Mouse (Mus musculus): ENCODE measurements at regions not wholly inside any gene's neighbourhood (a gene's known extent, or its start where the extent isn't known, plus 50 kb on each side); places are given as distances from the start of the nearest gene placed in this dataset.

- Histone ChIP-seq H3K27me3 (ENCODE audit: control insufficient read depth) (no peaks in the 10 kb centered on the region), H3K36me3 (ENCODE audit: control insufficient read depth) (no peaks in the 10 kb centered on the region), H3K9me3 (ENCODE audit: control insufficient read depth, low read length) (no peaks in the 10 kb centered on the region), H3K4me3 (replicated peaks) (no peak overlapping the region), H3K4me1 (ENCODE audit: control insufficient read depth) (no peaks in the 10 kb centered on the region)
- TF ChIP-seq TAL1 (IDR thresholded peaks at IDR 0.05; ENCODE audit: low read length) (no peak), GATA1 (IDR thresholded peaks at IDR 0.05; ENCODE audit: low read length) (no peak)
These were observed 88.2 kb downstream of the Vcpkmt start for GRCm38 (mm10) chr12:69494648-69495047.

GRCm38 (mm10) chr12:69489686-69490085 lies 93.1 kb downstream of the Vcpkmt start:
- Histone ChIP-seq H3K4me1 (ENCODE audit: control insufficient read depth) (no peaks in the 10 kb centered on the region), H3K36me3 (ENCODE audit: control insufficient read depth) (no peaks in the 10 kb centered on the region), H3K27me3 (ENCODE audit: control insufficient read depth) (0 out of 2 replicates have a peak, but pooled peaks cover 2% of the 10 kb centered on the region), H3K4me3 (replicated peaks) (no peak overlapping the region), H3K9me3 (ENCODE audit: control insufficient read depth, low read length) (no peaks in the 10 kb centered on the region)
- TF ChIP-seq TAL1 (IDR thresholded peaks at IDR 0.05; ENCODE audit: low read length) (no peak), GATA1 (IDR thresholded peaks at IDR 0.05; ENCODE audit: low read length) (no peak)

GRCm38 (mm10) chr12:69486903-69487302 lies 95.9 kb downstream of the Vcpkmt start:
- TF ChIP-seq TAL1 (IDR thresholded peaks at IDR 0.05; ENCODE audit: low read length) (no peak), GATA1 (IDR thresholded peaks at IDR 0.05; ENCODE audit: low read length) (no peak)
- 0 out of 2 replicates have a peak, but pooled peaks cover 2% of the 10 kb centered on the region for H3K27me3 ChIP-seq (ENCODE audit: control insufficient read depth)

GRCm38 (mm10) chr12:69485652-69486651 lies 96.9 kb downstream of the Vcpkmt start:
- no peak for TF ChIP-seq TAL1 (IDR thresholded peaks at IDR 0.05; ENCODE audit: low read length)
- no peak for TF ChIP-seq GATA1 (IDR thresholded peaks at IDR 0.05; ENCODE audit: low read length)
- Histone ChIP-seq H3K4me3 (replicated peaks) (no peak overlapping the region), H3K4me1 (ENCODE audit: control insufficient read depth) (no peaks in the 10 kb centered on the region), H3K27me3 (ENCODE audit: control insufficient read depth) (0 out of 2 replicates have a peak, but pooled peaks cover 2% of the 10 kb centered on the region), H3K36me3 (ENCODE audit: control insufficient read depth) (no peaks in the 10 kb centered on the region), H3K9me3 (ENCODE audit: control insufficient read depth, low read length) (no peaks in the 10 kb centered on the region)

More at GRCm38 (mm10) chr12:69486903-69487302, 95.9 kb downstream of the Vcpkmt start:
- H3K9me3 ChIP-seq (ENCODE audit: control insufficient read depth, low read length): no peaks in the 10 kb centered on the region
- no peaks in the 10 kb centered on the region for H3K4me1 ChIP-seq (ENCODE audit: control insufficient read depth)
- no peaks in the 10 kb centered on the region for H3K36me3 ChIP-seq (ENCODE audit: control insufficient read depth)
- no peak overlapping the region for H3K4me3 ChIP-seq (replicated peaks)

GRCm38 (mm10) chr12:69481420-69481819 lies 101.4 kb downstream of the Vcpkmt start:
- no peaks in the 10 kb centered on the region for H3K4me1 ChIP-seq (ENCODE audit: control insufficient read depth)
- no peak overlapping the region for H3K4me3 ChIP-seq (replicated peaks)
- TF ChIP-seq TAL1 (IDR thresholded peaks at IDR 0.05; ENCODE audit: low read length) (no peak), GATA1 (IDR thresholded peaks at IDR 0.05; ENCODE audit: low read length) (no peak)
- H3K27me3 ChIP-seq (ENCODE audit: control insufficient read depth): no peaks in the 10 kb centered on the region
- H3K9me3 ChIP-seq (ENCODE audit: control insufficient read depth, low read length): no peaks in the 10 kb centered on the region
- no peaks in the 10 kb centered on the region for H3K36me3 ChIP-seq (ENCODE audit: control insufficient read depth)

- H3K27me3 ChIP-seq (ENCODE audit: control insufficient read depth): no peaks in the 10 kb centered on the region
- H3K4me3 ChIP-seq (replicated peaks): no peak overlapping the region
- H3K9me3 ChIP-seq (ENCODE audit: control insufficient read depth, low read length): no peaks in the 10 kb centered on the region
- H3K4me1 ChIP-seq (ENCODE audit: control insufficient read depth): no peaks in the 10 kb centered on the region; the same call in 1 of the 2 replicates
- TF ChIP-seq TAL1 (IDR thresholded peaks at IDR 0.05; ENCODE audit: low read length) (no peak), GATA1 (IDR thresholded peaks at IDR 0.05; ENCODE audit: low read length) (no peak)
- no peaks in the 10 kb centered on the region for H3K36me3 ChIP-seq (ENCODE audit: control insufficient read depth)
These were observed 104.4 kb upstream of the Gm9887 start for GRCm38 (mm10) chr12:69476631-69477091.

GRCm38 (mm10) chr12:69476131-69476530 lies 103.9 kb upstream of the Gm9887 start:
- no peak for TF ChIP-seq GATA1 (IDR thresholded peaks at IDR 0.05; ENCODE audit: low read length)
- TF ChIP-seq TAL1 (IDR thresholded peaks at IDR 0.05; ENCODE audit: low read length): no peak

GRCm38 (mm10) chr12:69474916-69475661 lies 102.8 kb upstream of the Gm9887 start:
- no peaks in the 10 kb centered on the region; the same call in 1 of the 2 replicates for H3K4me1 ChIP-seq (ENCODE audit: control insufficient read depth)
- TF ChIP-seq TAL1 (IDR thresholded peaks at IDR 0.05; ENCODE audit: low read length) (no peak), GATA1 (IDR thresholded peaks at IDR 0.05; ENCODE audit: low read length) (no peak)
- no peaks in the 10 kb centered on the region for H3K36me3 ChIP-seq (ENCODE audit: control insufficient read depth)
- H3K27me3 ChIP-seq (ENCODE audit: control insufficient read depth): no peaks in the 10 kb centered on the region
- no peak overlapping the region for H3K4me3 ChIP-seq (replicated peaks)
- no peaks in the 10 kb centered on the region for H3K9me3 ChIP-seq (ENCODE audit: control insufficient read depth, low read length)

More at GRCm38 (mm10) chr12:69476131-69476530, 103.9 kb upstream of the Gm9887 start:
- Histone ChIP-seq H3K36me3 (ENCODE audit: control insufficient read depth) (no peaks in the 10 kb centered on the region), H3K4me1 (ENCODE audit: control insufficient read depth) (no peaks in the 10 kb centered on the region; the same call in 1 of the 2 replicates), H3K27me3 (ENCODE audit: control insufficient read depth) (no peaks in the 10 kb centered on the region), H3K4me3 (replicated peaks) (no peak overlapping the region), H3K9me3 (ENCODE audit: control insufficient read depth, low read length) (no peaks in the 10 kb centered on the region)
